Mouse (Mus musculus): Measurements from ENCODE around the gene Carnmt1. TPM values are rescaled to one million over a fixed set of nuclear protein-coding genes. Genes with fewer than 3 reads are reported as not detected.
A peak's percentile ranks its signal among the peaks of the same experiment; 100 is the strongest.

Carnmt1 gene
- polyA plus RNA-seq, 1 experiment from 2014 or later = 30.9 TPM

DNA sequence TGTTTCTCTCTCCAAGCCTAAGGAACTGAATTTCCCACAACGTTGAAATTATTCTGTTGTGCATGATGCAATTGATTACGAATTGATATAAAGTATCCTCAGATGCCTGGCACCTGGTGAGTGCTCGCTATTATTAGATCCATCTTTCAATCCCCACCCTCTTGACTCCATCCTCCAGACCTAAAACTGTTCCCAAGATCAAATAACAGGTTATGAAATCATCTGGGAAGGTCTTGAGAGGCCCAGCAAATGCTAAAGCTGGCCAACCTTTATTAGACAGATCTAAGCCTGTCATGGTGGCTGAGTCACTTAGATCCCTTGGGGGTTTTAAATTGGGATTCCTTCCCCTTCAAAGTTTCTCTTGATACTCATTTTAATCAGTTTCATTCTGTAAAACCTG lies 10.1 kb upstream of the Carnmt1 start:
- H3K4me3 ChIP-seq (ENCODE audit: low read depth, low read length) = no peak overlapping the region
- no peak overlapping the region for H3K27ac ChIP-seq (ENCODE audit: low read depth, low read length)
- no peaks in the 10 kb centered on the region for H3K4me1 ChIP-seq (replicated peaks; ENCODE audit: control insufficient read depth, insufficient read depth, low read length)
- no peak overlapping the region for H3K9ac ChIP-seq (ENCODE audit: low read length)
- no peak for ATAC-seq (replicated peaks; ENCODE audit: low FRiP score)
- no peak overlapping the region for H3K4me2 ChIP-seq (ENCODE audit: low read depth, low read length, severe bottlenecking)
- H3K36me3 ChIP-seq (ENCODE audit: control insufficient read depth, insufficient read depth, low read length) = no peaks in the 10 kb centered on the region
- 85% methylated on average over 3 of the region's 3 CpGs for WGBS
- DNase-seq (ENCODE audit: low spot score) = no peak
- no peaks in the 10 kb centered on the region for H3K27me3 ChIP-seq (ENCODE audit: control insufficient read depth, insufficient read depth, low read length)
- H3K9me3 ChIP-seq (ENCODE audit: control insufficient read depth, low read length) = no peaks in the 10 kb centered on the region

DNA sequence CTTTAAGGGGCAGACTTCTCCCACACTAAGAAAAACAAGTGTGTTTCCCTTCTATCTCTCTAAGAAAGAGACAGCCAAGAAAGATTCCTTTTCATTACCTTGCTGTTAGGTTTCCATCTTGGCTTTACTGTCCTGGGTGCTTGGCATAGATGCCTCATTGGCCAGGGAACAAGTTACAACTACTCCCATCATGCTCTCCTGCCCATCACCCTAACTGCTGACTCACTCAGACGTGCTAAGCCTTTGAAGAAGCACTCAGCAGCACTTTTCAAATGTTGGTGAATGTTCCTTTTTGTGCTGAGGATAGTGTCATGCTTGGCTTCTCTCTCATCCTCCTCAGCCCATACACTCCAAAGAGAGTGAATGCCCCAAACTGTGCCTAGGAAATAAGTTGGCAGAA lies 8.9 kb upstream of the Carnmt1 start:
- DNase-seq (ENCODE audit: low spot score) (no peak), ATAC-seq (replicated peaks; ENCODE audit: low FRiP score) (no peak)
- Histone ChIP-seq H3K9ac (ENCODE audit: low read length) (no peak overlapping the region), H3K4me1 (replicated peaks; ENCODE audit: control insufficient read depth, insufficient read depth, low read length) (no peaks in the 10 kb centered on the region), H3K27ac (ENCODE audit: low read depth, low read length) (no peak overlapping the region), H3K27me3 (ENCODE audit: control insufficient read depth, insufficient read depth, low read length) (no peaks in the 10 kb centered on the region), H3K4me3 (ENCODE audit: low read depth, low read length) (no peak overlapping the region), H3K4me2 (ENCODE audit: low read depth, low read length, severe bottlenecking) (no peak overlapping the region), H3K36me3 (ENCODE audit: control insufficient read depth, insufficient read depth, low read length) (no peaks in the 10 kb centered on the region), H3K9me3 (ENCODE audit: control insufficient read depth, low read length) (no peaks in the 10 kb centered on the region)
- 52% methylated on average over 1 of the region's 1 CpGs for WGBS

DNA sequence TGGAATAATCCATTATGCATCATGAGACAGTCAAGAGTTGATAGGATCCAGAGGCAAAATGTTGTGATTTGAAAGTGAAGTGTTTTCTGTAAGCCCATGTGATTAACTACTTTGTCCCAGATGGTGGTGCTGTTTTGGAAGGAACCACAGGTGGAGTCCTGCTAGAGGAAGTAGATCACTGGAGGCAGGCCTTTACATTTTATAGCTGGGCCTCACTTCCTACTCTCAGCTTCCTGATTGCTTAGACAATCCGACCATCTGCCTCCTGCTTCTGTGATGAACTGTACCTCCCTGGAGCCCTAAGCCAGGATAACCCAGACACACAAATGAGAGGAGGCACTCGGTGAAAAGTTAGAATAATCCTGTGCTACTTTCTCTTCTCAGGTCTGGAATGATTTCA lies 6.7 kb upstream of the Carnmt1 start:
- Histone ChIP-seq H3K4me2 (ENCODE audit: low read depth, low read length, severe bottlenecking) (no peak overlapping the region), H3K36me3 (ENCODE audit: control insufficient read depth, insufficient read depth, low read length) (no peaks in the 10 kb centered on the region), H3K4me1 (replicated peaks; ENCODE audit: control insufficient read depth, insufficient read depth, low read length) (no peaks in the 10 kb centered on the region), H3K27ac (ENCODE audit: low read depth, low read length) (no peak overlapping the region), H3K27me3 (ENCODE audit: control insufficient read depth, insufficient read depth, low read length) (no peaks in the 10 kb centered on the region), H3K4me3 (ENCODE audit: low read depth, low read length) (no peak overlapping the region), H3K9me3 (ENCODE audit: control insufficient read depth, low read length) (no peaks in the 10 kb centered on the region), H3K9ac (ENCODE audit: low read length) (no peak overlapping the region)
- no peak for ATAC-seq (replicated peaks; ENCODE audit: low FRiP score)
- 73% methylated on average over 2 of the region's 2 CpGs for WGBS
- DNase-seq (ENCODE audit: low spot score) = no peak

DNA sequence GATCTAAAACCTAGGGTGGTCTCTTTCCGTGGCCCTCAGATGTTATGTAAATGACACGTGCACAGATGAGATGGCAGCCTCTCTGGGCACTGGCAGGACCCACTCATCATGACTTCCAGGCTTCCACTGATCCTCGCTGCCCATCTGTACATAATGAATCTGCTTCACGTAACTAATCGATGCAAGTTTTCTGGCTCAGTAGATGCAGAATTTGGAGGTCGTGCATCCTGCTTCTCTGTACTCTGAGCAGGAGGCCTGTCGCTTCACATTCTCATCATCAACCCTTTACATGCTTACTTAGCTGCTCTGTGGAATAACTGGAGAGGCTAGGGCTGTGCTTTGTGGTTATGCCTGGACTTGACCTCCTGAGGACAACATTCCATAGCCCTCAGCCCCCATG lies 3.6 kb upstream of the Carnmt1 start:
- no peak for DNase-seq (ENCODE audit: low spot score)
- Histone ChIP-seq H3K9me3 (ENCODE audit: control insufficient read depth, low read length) (no peaks in the 10 kb centered on the region), H3K4me1 (replicated peaks; ENCODE audit: control insufficient read depth, insufficient read depth, low read length) (no peaks in the 10 kb centered on the region), H3K4me2 (ENCODE audit: low read depth, low read length, severe bottlenecking) (no peak overlapping the region), H3K36me3 (ENCODE audit: control insufficient read depth, insufficient read depth, low read length) (no peaks in the 10 kb centered on the region), H3K4me3 (ENCODE audit: low read depth, low read length) (no peak overlapping the region), H3K27me3 (ENCODE audit: control insufficient read depth, insufficient read depth, low read length) (no peaks in the 10 kb centered on the region), H3K27ac (ENCODE audit: low read depth, low read length) (no peak overlapping the region), H3K9ac (ENCODE audit: low read length) (no peak overlapping the region)
- no peak for ATAC-seq (replicated peaks; ENCODE audit: low FRiP score)
- WGBS = 88% methylated on average over 7 of the region's 7 CpGs

DNA sequence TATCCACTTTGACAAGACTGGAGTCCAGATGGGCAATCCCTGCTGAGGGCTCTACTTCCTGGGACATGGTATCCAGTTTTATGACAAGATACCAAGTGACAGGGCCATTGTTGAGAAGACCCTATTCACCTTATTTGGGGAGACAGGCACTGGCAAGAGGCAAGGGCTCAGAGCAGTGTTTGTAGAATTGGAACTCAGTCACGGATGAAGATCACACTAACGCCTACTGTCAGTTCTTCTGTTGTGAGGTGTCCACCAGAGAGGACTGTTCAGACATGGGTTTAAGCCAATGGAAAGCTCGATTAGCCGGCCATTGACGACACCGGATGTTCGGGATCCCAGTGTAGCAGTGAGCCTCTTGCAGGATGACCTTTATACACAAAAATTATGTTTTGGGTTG lies 1.0 kb upstream of the Carnmt1 start:
- Histone ChIP-seq H3K9ac (ENCODE audit: low read length) (no peak overlapping the region), H3K4me2 (ENCODE audit: low read depth, low read length, severe bottlenecking) (no peak overlapping the region), H3K36me3 (ENCODE audit: control insufficient read depth, insufficient read depth, low read length) (no peaks in the 10 kb centered on the region), H3K27ac (ENCODE audit: low read depth, low read length) (no peak overlapping the region), H3K4me3 (ENCODE audit: low read depth, low read length) (no peak overlapping the region), H3K4me1 (replicated peaks; ENCODE audit: control insufficient read depth, insufficient read depth, low read length) (peaks cover 7% of the 10 kb centered on the region; the same call in 1 of the 2 replicates), H3K27me3 (ENCODE audit: control insufficient read depth, insufficient read depth, low read length) (no peaks in the 10 kb centered on the region), H3K9me3 (ENCODE audit: control insufficient read depth, low read length) (no peaks in the 10 kb centered on the region)
- DNase-seq (ENCODE audit: low spot score) (no peak), ATAC-seq (replicated peaks; ENCODE audit: low FRiP score) (no peak)
- 89% methylated on average over 7 of the region's 7 CpGs for WGBS

DNA sequence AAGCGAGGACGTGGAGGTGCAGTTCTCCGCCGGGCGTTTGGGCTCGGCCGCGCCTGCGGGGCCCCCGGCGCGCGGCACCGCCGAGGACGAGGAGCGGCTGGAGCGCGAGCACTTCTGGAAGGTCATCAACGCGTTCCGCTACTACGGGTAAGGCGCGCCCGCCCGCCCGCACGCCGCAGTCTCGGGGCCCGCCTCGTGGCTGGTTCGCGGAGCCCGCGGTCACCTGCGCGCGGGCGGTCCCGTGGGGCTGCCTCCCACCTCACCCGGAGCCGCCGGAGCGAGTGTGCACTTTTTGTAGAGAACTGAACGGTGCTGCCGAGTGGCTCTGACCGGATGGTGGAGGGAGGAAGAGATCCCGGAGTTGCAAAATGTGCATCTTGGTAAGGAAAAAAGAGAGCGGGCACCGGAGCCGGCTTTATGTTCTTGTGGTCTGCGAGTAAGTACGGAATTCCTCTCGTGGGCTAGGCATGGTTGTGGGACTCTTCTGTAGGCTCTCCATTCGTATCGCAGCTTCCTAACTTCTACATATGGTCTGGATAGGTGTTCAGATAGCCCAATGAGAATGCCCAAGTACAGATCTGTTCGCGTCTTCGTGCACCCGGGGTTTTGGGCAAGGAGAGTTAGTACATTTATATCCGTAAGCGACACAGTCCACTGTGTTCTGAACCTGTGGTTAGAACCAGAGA lies 635 bp downstream of the Carnmt1 start:
- Histone ChIP-seq H3K9me3 (ENCODE audit: control insufficient read depth, low read length) (no peaks in the 10 kb centered on the region), H3K4me1 (replicated peaks; ENCODE audit: control insufficient read depth, insufficient read depth, low read length) (peaks cover 7% of the 10 kb centered on the region; the same call in 1 of the 2 replicates), H3K9ac (ENCODE audit: low read length) (peak overlapping the region; percentile 78), H3K27ac (ENCODE audit: low read depth, low read length) (peak overlapping the region; percentile 34; the same call in 1 of the 2 replicates), H3K4me2 (ENCODE audit: low read depth, low read length, severe bottlenecking) (peak overlapping the region; percentile 60), H3K4me3 (ENCODE audit: low read depth, low read length) (peak overlapping the region; percentile 75), H3K27me3 (ENCODE audit: control insufficient read depth, insufficient read depth, low read length) (no peaks in the 10 kb centered on the region), H3K36me3 (ENCODE audit: control insufficient read depth, insufficient read depth, low read length) (no peaks in the 10 kb centered on the region)
- peak; percentile 75 for DNase-seq (ENCODE audit: low spot score)
- under 1% methylated on average over 48 of the region's 64 CpGs for WGBS
- peak; percentile 68 for ATAC-seq (replicated peaks; ENCODE audit: low FRiP score)

DNA sequence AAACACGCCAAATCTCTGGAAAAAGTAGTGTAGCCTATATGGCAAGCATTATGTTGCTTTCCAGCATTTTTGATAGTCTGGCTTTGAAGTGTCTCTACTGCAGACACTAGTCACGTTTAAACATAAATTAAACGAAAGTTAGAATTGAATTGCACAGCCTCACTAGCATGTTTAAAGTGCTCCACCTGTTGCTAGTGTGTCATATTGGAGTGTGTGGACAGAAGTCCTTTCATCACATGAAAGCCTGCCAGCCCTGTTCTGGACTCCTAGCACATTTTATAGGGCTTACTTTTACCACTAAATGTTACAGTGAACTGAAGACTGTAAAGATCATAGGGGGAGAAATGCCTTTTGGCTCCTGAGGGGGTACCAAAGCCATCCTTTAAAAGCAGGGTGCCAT lies 1.9 kb downstream of the Carnmt1 start:
- Histone ChIP-seq H3K27me3 (ENCODE audit: control insufficient read depth, insufficient read depth, low read length) (no peaks in the 10 kb centered on the region), H3K4me1 (replicated peaks; ENCODE audit: control insufficient read depth, insufficient read depth, low read length) (peaks cover 7% of the 10 kb centered on the region; the same call in 1 of the 2 replicates), H3K4me2 (ENCODE audit: low read depth, low read length, severe bottlenecking) (peak overlapping the region; percentile 60; the same call in 1 of the 2 replicates), H3K36me3 (ENCODE audit: control insufficient read depth, insufficient read depth, low read length) (no peaks in the 10 kb centered on the region), H3K9ac (ENCODE audit: low read length) (no peak overlapping the region; the same call in 1 of the 2 replicates), H3K4me3 (ENCODE audit: low read depth, low read length) (peak overlapping the region; percentile 75; the same call in 1 of the 2 replicates), H3K27ac (ENCODE audit: low read depth, low read length) (no peak overlapping the region), H3K9me3 (ENCODE audit: control insufficient read depth, low read length) (no peaks in the 10 kb centered on the region)
- no peak for ATAC-seq (replicated peaks; ENCODE audit: low FRiP score)
- no peak for DNase-seq (ENCODE audit: low spot score)
- WGBS = 68% methylated on average over 3 of the region's 3 CpGs

DNA sequence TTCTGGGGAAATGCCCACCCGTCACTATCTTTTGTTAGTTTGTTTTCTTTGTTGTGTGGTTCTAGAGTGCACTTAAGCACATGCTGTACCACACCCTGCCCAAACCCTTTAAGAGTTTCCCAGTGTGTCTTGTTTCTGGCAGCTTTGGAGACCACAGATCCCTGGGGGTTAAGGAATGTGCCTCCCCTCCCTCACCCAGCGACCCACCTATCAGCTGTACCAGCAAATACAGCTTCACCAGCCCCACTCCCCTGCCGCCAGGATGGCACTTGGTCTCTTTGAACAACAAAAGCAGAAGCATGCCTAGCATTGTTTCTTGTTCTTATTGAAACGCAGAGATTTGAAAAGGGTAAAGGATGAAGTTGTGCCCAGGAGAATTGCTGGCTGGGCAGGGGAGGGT lies 2.6 kb downstream of the Carnmt1 start:
- Histone ChIP-seq H3K4me3 (ENCODE audit: low read depth, low read length) (no peak overlapping the region), H3K36me3 (ENCODE audit: control insufficient read depth, insufficient read depth, low read length) (no peaks in the 10 kb centered on the region), H3K27me3 (ENCODE audit: control insufficient read depth, insufficient read depth, low read length) (no peaks in the 10 kb centered on the region), H3K27ac (ENCODE audit: low read depth, low read length) (no peak overlapping the region), H3K9ac (ENCODE audit: low read length) (no peak overlapping the region; the same call in 1 of the 2 replicates), H3K9me3 (ENCODE audit: control insufficient read depth, low read length) (no peaks in the 10 kb centered on the region), H3K4me1 (replicated peaks; ENCODE audit: control insufficient read depth, insufficient read depth, low read length) (peaks cover 7% of the 10 kb centered on the region; the same call in 1 of the 2 replicates), H3K4me2 (ENCODE audit: low read depth, low read length, severe bottlenecking) (peak overlapping the region; percentile 60)
- ATAC-seq (replicated peaks; ENCODE audit: low FRiP score) (no peak), DNase-seq (ENCODE audit: low spot score) (no peak)
- 11% methylated on average over 4 of the region's 4 CpGs for WGBS

DNA sequence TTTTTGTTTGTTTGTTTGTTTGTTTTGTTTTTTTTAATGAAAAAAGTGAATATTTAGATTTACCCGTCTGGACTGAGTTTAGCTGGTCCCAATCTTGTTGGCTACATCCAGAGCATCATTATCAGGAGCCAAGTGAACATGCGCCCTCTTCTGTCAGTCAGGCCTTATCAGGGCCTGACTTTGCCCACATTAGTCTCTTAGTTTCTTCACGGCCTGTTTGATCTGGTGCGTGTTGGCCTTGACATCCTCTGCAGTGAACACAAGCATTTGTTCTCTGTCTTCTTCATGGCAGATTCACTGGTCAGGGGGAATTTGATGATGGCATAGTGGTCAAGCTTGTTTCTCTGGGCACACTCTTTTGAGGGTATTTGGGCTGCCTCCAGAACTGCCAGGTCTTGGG lies 11.6 kb downstream of the Carnmt1 start:
- 77% methylated on average over 4 of the region's 4 CpGs for WGBS

More for the DNA sequence above, 11.6 kb downstream of the Carnmt1 start:
- no peak overlapping the region for H3K27ac ChIP-seq (ENCODE audit: low read depth, low read length)
- no peaks in the 10 kb centered on the region for H3K4me1 ChIP-seq (replicated peaks; ENCODE audit: control insufficient read depth, insufficient read depth, low read length)
- no peak overlapping the region for H3K9ac ChIP-seq (ENCODE audit: low read length)
- no peak for ATAC-seq (replicated peaks; ENCODE audit: low FRiP score)
- no peak for DNase-seq (ENCODE audit: low spot score)
- no peak overlapping the region for H3K4me2 ChIP-seq (ENCODE audit: low read depth, low read length, severe bottlenecking)
- H3K27me3 ChIP-seq (ENCODE audit: control insufficient read depth, insufficient read depth, low read length) = no peaks in the 10 kb centered on the region
- no peaks in the 10 kb centered on the region for H3K36me3 ChIP-seq (ENCODE audit: control insufficient read depth, insufficient read depth, low read length)
- no peak overlapping the region for H3K4me3 ChIP-seq (ENCODE audit: low read depth, low read length)
- no peaks in the 10 kb centered on the region for H3K9me3 ChIP-seq (ENCODE audit: control insufficient read depth, low read length)
